Mouse (Mus musculus) cerebellum, adult 18-20 months (tissue): Measurements from ENCODE around the gene Maml2.

Experiments used
- DNase-seq, 2 experiments: peaks; one replicate each; pipeline ENCODE4 v3.0.0; 2021

The Maml2 gene

DNA sequence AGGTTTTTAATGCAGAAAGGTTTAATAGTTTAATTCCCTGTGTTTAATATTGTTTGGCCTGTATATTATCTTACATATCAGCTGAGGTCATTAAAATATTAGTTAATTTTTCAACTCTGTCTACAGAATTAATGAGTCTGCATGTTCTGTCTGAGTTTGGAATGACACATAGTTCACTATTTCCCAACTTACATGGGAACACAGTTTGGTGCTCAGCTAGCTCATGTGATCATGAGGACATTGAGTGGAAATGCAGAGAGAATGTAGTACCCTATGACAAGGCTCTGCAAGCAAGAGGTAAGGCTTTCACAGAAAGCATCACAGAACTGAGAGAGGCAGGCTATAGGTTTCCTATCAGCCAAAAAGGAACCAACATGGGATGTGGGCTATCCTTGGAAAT lies 197.8 kb downstream of the Maml2 start:
- no peak for DNase-seq

GRCm38 (mm10) chr9:13497016-13497415 lies 199.3 kb downstream of the Maml2 start:
- DNase-seq = no peak

- DNase-seq = no peak
These were observed 200.1 kb downstream of the Maml2 start for GRCm38 (mm10) chr9:13497690-13498333.

GRCm38 (mm10) chr9:13500045-13500444 lies 202.3 kb downstream of the Maml2 start:
- DNase-seq = peak; percentile 80 to 82

DNA sequence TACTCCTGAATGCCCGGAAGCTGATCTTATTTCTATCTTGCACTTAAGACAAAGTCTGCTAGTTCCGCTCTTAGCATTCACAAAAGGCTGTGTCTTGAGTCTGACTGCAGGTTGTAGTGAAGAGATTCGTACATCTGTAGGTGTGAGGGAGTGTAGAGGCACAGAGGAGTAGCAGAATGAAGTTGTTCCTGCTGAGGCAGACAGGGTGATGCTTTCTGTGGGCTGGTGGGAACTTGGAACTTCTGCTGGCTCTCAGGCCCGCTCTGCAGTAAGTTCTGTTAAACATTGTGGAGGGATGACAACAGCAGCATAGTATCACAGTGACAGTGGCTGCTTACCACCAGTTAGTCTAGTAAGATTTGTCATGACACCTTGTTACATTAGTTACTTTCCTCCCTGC lies 207.3 kb downstream of the Maml2 start:
- DNase-seq = no peak

GRCm38 (mm10) chr9:13506956-13507821 lies 209.4 kb downstream of the Maml2 start:
- no peak for DNase-seq

GRCm38 (mm10) chr9:13507822-13508188 lies 210.0 kb downstream of the Maml2 start:
- DNase-seq = no peak

GRCm38 (mm10) chr9:13509751-13510150 lies 212.0 kb downstream of the Maml2 start:
- peak; percentile 75 to 82 for DNase-seq

DNA sequence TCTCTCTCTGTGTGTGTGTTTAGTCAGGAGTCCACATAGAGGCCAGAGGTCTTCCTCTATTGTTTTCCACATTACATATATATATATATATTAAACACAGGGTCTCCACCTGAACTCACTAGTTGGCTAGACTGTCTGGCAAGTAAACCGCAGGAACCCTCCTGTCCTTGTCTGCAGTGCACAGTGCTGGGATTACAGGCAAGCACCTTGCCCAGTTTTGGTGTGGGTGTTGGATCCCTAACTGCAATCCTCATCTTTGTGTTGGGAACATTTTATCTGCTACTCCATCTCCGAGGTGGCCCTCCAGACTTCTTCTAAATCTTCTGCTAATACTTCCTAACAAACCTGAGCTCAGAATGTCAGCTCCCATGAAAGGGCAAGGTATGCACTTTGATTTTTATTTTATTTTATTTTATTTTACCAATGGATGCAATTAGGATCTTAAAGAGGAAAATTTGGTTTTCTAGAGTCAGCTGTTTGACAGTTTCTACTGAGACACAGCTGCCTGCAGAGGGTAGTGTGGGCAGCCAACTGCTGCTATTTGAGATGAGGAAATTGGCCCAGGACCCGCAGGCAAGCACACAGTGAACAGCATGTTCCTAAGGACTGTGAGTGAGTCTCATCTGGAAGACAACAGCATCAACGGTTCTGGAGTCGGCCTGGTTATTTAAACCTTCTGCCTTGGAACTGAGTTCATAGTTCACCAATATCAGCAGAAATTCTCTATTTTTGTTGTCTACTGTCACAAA lies 213.0 kb downstream of the Maml2 start:
- DNase-seq = peak in 1 of 2 experiments; percentile 29

GRCm38 (mm10) chr9:13513135-13513534 lies 215.4 kb downstream of the Maml2 start:
- DNase-seq = no peak

DNA sequence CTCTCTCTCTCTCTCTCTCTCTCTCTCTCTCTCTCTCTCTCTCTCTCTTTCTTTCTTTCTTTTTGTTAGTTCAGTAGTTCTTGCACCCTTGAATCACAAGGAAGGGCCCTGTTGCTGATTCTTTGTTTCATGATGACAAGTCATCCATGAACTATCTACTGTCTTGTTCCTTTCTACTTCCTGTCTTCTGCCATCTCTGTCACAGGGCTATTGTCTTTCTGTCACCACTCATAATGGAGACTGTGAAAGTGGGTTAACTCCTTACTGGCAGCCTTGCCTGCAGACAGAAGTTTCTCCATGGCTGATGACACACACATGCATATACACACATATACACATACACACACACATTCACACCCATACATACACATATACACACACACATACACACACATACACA lies 216.7 kb downstream of the Maml2 start:
- no peak for DNase-seq

GRCm38 (mm10) chr9:13515976-13516375 lies 218.2 kb downstream of the Maml2 start:
- no peak for DNase-seq

GRCm38 (mm10) chr9:13518031-13518430 lies 220.3 kb downstream of the Maml2 start:
- no peak for DNase-seq

- DNase-seq = no peak
These were observed 220.7 kb downstream of the Maml2 start for GRCm38 (mm10) chr9:13518441-13518971.

DNA sequence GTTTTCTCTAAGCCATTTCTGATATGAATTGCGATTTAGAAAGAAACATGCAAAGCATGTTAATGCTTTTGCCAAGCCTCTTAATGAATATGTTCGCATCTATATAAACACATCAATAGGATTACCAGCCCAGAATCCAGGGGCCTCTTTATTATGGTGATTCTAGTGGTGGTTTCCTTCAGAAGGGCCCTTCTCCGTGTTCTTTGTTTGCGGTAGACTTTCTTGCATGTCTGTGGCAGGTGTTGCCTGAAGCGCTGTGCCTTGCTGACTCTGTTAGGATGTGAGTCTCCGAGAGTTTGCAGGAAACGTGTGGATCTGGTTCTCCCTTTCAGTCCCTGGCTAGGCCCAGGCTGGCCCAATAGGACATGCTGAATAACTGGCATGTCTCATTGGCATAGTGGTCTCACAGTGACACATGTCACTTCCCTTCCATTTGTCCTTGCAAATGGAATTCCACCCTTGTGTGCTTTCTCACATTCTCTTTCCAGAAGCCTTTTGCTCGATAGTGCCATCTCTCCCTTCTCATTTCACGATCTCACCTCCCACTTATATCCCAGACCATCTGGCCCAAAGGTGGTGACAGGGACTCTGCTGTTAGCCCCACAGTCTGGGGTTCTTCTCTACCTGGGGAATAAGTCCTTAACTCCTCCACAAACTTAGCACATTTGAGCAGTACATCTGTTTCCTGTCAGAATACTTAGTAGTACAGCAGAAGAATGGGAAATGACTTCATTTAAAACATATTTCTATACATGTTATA lies 224.5 kb downstream of the Maml2 start:
- no peak for DNase-seq

DNA sequence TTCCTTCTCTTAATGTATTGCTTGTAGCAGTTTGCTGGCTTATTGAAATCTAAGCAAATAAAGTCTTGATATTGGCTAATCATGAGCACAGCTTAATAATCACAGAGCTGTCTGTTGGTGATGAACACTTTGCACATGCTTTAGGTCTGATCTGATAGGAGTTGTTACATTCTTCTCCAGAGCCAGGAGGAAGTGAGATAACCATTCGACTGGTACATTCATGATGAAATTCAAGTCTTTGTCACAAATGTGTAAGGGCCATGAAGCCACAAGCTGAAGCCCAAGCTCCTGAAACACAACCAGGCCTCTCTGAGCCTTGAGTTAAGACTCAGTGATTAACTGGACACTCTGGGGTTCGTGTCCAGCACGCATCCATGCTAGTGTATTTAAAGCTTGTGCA lies 225.3 kb downstream of the Maml2 start:
- DNase-seq = no peak

- no peak for DNase-seq
These were observed 227.3 kb downstream of the Maml2 start for GRCm38 (mm10) chr9:13525075-13525474.

GRCm38 (mm10) chr9:13525561-13526255 lies 228.0 kb downstream of the Maml2 start:
- DNase-seq = no peak

DNA sequence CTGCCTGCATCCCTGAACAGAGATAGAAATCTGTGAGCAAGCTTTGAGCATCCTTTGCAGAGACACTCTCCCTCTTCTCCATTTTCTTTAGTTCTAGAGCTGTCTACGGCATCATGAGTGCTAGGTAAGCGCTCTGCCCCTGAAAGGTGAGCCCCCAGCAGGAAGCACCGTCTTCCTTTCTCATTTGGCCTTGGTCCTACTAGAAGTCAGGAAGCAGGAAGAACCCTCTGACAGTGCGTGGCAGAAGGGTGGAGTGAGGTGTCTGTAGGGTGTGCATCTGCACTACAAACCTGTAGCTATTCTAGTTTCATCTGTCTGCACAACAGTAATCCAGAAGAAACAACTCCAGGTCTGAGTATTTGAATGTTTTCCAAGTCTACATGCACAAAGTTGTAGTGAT lies 232.8 kb downstream of the Maml2 start:
- no peak for DNase-seq

- peak; percentile 48 to 59 for DNase-seq
These were observed 235.4 kb downstream of the Maml2 start for GRCm38 (mm10) chr9:13533076-13533707.

DNA sequence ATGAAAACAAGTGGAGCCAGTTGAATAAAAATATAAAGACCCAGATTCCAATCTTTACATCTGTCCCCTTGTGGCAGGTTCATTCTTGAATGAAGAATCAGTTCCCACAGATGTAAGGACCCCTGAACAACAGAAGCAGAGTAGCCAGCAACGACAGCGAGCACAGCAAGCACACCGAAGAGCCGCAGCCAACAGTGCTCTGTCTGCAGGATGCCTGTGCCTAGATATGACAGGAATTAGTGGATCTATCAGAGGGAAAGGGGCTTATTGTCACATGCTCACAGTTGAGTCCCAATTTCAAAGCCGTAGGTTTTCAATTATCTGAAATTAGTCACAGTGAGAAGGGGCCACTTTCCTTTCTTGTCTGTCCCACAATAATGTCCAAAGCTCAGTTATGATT lies 238.0 kb downstream of the Maml2 start:
- DNase-seq = no peak
